Mouse (Mus musculus) cerebellum, adult 9-10 months (tissue): Measurements from ENCODE around the gene Gm10322.

Experiments
- DNase-seq: peaks from one replicate; pipeline ENCODE4 v3.0.0; 2022

Gm10322 gene

DNA sequence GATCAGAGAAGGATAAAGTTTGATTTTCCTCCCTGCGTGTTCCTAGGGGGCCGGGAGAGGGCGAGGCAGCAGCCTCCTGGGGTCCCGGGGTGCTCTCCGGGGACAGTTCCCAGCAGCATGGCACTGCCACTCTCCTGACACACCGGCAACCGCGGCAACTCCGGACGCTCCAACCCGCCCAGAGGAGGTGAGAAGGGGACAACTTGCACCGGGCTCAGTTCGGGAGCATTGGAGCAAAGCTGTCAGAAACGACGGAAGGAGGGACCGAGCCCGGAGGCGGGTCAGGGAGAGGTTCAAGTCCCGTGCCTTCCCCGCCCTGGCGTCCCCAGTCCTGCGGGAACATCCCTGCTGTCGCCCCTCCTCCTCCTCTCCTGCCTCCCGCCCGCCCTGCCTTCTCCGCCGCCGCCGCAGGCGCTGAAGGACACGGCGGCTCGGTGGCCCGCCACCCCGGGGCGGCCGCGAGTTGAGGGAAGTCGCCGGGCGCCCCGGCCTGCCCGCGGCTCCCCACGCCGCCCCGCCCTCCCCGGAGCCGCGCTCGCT lies at the start of gene Gm10322:
Gene Gm10322 (plus strand): TSS at position 83 of the 540 bp plus-strand sequence.
- peak; percentile 67 for DNase-seq

DNA sequence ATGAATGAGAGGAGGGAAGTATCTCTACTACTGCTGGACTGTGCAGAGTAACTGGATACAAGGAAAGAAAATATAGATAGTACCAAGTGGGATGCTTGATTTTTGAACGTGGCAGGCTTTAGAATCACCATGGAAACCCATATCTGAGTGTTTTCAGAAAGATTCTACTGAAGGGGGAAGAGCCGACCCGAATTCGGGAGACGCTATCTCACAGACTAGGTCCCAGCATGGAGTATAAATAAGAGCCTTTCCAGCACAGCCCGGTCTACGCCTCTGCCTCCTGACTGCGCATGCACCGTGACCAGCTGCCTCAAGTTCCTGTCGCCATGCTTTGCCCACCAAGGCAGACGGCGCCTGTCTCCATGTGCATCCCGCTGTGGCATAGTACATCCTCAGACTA lies 48.9 kb upstream of the Gm10322 start:
- DNase-seq: no peak

DNA sequence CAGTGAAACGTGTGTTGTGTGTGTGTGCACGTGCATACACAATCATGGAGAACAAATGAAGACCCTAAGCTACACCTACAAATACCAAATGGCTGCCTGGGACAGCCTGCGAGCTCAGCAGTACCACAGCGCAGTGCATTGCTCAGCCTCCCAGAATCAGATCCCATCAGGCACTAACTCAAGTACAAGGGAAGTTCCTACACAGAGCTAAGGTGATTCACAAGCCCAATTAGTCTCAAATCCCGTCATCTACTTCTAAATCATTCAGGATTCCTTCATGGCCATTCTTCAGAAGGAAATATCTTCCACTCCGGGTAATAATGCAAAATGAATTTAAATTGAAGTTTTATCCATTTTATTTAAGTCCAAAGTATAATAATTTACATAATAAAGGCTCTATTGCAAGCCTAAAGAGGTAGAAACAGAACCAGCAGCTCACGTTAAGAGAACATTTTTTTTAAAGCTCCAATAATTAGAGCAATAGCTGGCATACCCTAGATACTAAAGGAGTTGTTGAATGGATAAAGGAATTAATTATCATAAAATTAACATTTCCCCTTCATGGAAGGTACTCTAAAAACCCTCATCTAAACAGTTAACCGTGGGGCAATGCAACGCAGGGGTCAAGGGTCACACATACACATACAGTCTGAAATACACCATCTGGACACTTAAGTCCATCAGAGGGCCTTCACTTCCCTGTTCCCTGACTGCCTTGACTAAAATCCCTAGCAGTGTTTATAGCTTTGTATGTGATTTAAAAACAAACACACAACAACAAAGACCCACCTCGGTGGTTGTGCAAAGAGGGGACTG lies 47.0 kb upstream of the Gm10322 start:
- DNase-seq: no peak

DNA sequence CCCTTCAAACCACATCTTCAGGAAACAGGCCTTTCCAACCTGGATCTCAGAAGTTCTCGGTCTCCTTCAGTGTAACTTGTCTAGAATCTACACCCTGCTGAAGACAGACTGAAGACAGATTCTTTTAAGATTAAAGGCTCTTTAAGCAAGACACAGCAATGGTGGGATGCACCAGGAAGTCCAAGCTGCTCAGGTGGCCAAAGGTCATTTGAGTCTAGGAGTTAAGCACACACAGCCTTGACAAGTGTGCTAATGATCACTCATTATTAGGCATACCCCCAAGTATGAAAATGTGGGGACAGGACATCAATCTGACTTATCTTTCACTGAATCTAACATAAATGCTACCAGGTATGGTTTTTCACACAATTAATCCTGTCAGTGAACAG lies 46.4 kb upstream of the Gm10322 start:
- DNase-seq: no peak

DNA sequence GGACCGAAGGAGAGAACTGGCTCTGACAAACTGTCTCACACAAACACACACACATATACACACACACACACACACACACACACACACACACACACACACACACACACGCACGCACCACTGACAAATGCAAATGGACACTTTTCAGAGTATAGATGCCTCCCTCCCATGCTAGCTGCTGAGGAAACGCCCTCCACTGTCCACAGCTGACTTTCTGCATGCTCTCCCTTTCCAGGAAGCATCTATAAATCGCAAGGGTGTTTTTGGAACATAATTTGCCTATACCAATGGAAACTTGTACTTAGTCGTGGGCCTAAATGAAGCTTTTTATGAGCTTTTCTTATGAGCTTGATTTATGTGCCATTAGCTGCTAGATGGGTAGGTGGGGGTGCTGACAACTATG lies 45.5 kb upstream of the Gm10322 start:
- DNase-seq: no peak

DNA sequence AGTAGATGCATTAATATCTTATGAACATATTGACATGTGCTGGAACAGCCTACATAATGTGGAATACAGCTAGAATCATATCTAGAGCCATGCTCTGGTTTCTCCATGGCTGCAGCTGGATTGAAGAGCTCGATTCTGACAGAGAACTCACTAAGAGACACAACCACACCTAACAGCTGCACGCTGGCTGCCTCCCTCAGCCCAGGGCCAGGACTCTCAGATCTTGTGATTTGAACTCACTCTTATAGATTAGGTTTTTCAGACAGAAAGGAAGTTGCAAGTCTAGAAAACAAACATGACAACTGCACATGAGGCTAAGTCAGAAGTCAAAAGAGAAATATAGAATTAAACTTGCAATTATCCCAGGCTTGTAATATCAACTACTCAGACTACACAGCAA lies 45.1 kb upstream of the Gm10322 start:
- no peak for DNase-seq

DNA sequence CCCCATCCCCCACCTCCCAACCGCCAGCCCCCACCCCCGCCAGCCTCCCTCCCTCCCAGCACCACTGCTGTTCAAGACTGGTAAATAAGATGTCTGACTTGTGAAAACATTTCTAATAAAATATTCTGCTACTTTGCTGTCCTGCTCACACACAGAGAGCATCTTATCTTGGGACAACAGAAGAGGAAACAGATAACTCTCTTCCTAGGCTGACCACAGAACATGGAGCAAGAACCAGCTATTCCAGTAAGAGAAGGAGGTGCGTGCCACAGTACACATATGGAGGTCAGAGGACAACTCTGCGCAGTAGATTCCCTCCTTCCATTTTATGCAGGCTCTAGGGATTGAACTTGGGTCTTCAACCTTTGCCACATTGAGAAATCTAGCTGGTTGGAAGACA lies 44.6 kb upstream of the Gm10322 start:
- no peak for DNase-seq

DNA sequence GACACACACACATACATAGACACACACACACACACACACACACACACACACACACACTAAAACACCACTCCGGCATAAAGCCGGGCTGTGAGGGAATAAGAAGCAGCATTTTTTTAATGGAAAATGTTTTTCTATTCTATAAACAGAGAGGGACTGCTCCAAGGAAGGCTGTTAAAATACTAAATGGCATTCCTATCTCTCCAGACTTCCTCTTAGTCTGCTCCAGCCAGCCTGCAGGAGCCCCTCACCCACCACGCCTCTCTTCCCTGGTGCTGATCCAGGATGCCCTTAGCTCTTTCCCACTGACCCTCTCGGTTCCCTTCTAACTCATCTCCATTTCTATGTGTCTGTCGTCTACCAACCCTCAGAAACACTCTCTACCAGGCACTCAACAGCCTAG lies 43.9 kb upstream of the Gm10322 start:
- no peak for DNase-seq

DNA sequence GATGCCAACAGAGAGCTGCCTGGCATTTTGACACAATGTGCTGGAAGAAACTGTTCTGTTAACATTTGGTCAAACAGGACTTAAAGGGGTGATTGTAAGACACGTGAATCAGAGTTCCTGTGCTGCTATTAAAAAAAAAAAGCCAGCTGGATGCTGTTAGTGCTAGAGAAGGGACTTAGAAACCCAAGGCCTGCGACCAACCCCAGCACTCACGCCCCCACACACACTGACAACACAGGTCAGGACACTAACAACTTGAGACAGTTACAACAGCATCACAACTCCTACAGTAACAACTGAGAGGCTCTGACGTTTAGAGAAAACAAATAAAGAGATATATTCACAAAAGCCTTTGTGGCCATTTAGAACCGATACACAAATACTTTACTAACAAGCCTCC lies 39.6 kb upstream of the Gm10322 start:
- DNase-seq: no peak

DNA sequence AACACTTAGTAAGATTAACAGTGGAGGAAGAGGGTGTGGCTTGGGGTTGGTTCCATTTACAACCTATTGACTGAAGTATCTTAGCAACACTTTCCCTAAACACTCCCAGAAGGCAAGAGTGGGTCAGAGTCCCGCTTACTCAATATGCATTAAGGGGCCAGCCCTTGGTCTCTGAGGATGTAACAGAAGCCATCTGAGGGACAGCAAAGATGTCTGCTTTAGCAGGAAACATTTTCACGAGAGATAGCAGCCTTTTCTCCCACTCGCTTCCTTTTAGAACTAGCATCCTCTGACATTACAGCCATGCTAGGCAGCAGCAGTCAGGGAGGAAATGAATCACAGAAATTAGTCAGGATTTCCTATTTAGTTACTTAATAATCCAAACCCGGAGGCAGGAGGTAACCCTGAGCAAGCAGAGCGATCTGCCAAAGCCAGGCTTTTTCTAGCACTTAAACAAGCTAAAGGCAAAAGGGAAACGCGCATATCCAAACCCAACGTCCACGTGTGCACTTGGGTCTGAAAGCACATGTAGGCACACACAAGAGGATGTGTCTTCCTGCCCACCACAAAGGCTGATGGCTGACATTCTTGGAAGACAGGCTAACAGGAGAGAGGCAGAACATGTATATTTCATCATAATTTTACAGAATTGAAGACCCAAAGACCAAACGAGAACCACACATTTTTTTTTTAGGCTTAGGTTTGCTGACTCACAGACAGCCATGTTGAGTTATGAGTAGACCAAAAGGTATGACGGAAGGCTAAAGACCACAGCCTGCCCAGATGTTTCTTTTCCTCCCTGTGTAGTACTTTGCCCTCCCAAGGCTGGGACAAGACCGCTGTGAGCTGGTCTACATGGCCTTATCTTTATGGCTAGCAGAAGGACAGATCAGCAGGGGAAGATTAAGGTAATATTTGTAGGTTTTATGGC lies 37.7 kb upstream of the Gm10322 start:
- no peak for DNase-seq

DNA sequence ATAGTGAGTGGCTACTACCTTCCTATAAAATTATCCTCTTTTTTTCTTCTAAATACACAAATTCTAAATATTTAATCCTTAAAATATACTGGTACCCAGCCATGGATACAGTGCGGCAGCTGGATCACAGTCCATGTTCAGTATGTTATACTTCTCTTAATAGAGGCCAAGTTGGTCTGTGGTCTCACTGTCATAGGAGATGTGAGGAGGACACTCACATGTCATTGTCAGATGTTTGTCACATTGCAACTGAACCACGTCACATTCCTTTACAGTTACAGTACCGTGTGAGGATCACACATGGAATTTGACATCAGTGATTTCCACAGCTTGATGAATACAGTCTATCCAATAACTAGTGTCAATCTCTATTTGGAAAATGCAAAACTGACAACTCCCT lies 36.2 kb upstream of the Gm10322 start:
- no peak for DNase-seq

DNA sequence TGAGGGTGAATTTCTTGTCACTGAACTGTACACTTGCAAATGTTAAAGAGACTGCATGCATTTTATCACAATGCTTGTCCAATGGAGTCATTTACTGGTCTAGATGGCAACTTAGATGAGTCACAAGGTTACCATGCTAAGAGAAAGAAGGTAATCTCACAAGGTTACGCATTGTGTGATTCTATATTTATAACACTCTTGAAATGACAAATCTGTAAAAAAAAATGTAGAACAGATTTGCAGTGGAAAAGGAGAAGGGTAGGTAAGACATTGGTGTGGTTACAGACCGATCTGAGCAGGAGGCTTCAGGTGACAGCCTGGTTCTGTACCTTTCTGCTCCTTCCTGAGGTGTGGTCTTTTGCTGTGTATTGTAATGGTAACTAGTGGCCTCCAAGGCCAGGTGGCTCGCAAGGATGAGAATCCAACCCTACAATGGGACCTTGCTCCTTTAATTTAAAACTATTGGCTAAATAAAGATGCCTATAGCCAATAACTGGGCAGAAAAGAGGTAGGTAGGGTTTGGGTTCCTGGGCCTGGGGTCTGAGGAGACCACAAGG lies 35.2 kb upstream of the Gm10322 start:
- no peak for DNase-seq

DNA sequence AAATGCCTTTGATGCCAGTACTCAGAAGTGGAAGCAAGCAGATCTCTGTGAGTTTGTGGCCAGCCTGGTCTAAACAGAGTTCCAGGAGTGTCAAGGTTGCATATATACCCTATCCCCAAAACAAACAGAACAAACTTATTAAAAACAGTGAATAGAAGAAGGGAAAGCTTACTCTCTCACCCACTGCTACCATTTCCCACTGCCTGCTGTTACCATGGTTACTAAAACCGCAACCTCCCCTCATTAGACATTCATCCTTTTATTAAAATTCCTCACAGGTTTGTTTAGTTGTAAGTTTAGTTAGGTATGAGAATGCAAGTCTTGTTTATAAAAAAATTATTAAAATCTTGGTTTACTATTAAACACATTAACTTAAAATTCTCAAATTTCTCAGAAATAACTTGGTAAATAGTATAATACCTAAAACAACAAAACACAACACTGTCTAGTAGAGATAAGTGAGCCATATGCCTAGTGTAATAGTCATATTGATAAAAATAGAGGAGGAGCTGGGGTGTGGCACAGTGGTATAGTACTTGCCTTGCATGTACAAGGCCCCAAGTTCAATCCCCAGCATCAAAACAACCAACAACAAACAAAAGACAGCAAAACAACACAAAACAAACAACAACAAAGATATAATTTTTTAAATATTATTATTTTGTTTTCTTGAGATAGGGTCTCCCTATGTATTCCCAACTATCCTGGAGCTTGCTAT lies 33.9 kb upstream of the Gm10322 start:
- no peak for DNase-seq

DNA sequence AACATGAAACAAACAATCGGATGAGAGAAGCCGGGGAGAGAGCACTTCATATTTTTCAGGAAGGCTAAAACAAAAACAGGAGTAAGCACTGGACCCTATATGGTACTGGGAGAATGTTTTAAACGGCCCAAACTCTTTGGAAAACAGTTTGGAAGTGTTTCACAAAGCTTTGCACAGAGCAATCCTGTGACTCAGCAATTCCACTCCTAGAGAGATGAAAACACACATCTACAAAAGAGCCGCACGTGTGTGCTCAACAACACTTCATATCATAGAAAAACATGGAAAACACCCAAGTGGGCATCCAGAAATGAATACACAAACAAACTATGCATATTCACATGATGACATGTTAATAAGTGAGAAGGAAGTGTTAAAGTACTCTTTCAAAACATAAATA lies 30.2 kb upstream of the Gm10322 start:
- no peak for DNase-seq

DNA sequence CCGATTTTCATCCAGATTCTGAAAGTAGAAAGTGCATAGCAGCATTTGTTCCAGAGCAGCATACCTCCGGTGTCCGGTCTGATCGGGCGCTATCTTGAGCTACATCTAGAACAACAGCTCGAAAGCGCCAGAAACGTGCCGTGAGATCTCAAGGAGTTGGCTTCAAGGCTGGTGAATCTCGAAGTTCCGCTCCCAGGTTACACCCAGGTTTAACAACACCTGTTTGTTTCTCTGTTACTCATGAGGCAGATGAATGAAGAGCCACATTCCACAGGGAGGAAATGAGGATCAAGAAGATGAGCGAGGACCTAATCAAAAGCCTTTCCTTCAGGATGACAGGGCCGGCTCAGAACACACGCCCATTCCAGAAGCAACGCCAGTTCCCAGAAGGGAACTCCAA lies 29.0 kb upstream of the Gm10322 start:
- DNase-seq: no peak

DNA sequence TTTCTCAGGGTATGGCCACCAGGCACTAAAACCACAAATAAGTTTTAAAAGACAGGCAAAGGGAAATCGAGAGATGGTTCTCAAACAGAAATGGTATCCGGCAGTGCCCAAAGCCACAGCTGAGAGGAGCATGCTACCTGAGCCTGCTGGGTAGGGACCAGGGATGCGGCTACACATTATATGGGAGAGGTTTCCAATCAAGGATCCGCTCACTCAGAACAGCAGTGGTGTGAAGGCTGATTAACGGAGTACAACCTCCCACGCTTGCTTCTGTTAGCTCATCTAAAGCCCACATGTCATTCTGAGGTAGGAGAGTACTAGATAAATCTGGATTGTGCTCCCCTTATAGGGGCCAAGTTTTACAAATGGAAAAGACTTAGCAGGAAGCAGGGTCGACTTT lies 27.7 kb upstream of the Gm10322 start:
- DNase-seq: no peak

DNA sequence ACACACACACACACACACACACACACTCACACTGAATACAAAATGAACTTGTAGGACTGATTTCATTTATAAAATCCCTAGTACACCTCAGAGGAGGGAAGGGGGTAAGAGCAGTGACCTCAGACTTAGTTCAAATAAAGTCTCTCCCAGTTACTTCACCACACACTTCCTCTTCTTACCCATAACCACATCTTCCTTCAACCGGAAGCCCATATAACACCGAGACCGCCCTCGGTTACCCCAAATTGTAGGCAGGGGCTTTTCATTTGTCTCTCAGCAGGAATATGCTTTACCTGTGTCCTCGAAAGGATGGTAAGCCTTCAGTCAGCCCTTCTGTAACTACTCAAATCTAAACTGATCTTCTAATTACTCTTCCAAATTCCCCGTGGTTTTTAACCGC lies 26.4 kb upstream of the Gm10322 start:
- DNase-seq: no peak

DNA sequence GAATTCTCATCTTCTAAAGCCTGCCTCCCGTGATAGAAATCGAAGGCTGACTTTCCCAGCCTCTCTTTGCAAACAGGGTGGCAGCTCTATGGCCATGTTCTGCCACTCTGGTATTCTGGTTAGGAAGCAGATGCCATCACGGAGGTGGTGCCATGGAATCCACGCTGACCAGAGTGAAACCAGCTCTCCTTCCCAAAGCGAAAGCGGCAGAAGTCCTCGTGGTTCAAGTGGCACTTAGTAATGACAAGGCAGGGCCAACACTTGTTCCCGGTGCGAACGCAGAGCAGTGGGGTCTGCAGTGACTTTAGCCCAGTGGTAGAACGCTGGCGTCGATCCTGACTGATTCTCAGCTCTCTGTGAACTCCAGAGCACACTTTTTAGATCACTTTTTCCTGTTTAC lies 26.0 kb upstream of the Gm10322 start:
- DNase-seq: no peak

DNA sequence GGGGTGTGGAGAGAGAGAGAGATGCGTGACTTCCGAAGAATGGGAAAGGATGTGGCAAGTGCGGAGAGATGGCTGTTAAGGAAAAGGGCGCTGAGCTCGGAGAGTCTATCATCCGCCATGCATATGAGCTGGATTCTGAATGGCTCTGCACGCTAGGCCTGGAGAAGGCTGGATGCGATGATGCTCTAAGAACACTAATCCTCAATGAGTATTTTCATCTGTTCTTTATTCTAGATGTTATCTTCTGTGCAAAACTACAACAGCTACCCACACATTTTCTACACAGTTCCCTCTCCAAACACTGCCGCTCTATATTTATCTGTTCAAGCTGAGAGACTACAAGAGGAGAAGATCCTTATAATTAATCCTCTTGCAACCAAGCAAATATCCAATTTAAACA lies 25.3 kb upstream of the Gm10322 start:
- DNase-seq: no peak

DNA sequence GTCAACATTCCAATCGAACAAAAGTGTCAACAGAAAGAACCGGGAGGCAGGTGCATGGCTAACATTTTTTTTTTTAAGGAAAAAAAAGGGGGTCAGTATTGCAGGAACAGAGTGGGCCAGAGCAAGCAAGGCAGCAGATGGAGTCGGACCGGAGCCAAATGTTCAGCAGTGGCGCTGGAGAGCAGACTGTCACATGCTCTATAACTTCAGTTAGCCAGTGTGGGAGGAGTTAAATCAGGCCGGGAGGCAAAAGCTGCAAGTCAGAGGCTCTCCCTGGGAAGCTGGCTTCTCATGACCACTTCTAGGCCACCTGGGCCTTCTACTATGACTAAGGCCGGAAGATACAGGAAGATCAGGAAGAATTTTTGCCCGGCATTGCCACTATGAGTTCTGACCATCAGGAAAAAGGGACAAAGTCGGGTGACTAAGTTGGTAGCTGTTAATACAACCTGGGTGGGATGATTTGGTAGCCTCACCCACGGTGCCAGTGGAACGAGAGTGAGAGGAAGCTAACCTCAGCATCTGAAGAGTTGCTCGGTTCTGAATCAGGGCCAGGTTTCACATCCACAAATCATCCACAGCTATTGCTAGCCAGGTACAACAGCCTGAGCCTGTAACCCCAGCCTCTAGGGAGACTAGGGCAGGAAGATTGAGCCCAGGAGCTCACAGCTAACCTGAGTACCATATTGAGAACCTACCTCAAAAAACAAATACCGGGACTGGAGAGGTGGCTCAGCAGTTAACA lies 21.9 kb upstream of the Gm10322 start:
- peak; percentile 96 for DNase-seq

DNA sequence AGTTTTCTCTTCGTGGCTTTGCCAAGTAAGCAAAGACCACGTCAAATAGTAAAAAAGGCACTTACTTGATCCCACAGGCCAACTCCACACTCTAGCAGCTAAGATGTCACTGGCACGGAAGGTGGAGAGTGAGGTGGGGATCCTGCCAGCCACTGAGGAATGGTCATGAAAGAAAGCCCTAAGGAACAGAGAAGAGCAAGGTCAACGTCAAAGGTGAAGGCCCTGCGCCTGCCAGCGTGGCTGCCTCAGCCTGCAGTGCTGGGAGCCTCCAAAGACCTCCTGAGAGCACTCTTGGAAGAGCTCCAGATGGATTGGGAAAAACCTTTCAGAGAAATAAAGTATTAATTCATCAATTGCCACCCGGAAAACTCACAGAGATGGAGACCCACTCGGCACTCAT lies 15.3 kb upstream of the Gm10322 start:
- DNase-seq: no peak

DNA sequence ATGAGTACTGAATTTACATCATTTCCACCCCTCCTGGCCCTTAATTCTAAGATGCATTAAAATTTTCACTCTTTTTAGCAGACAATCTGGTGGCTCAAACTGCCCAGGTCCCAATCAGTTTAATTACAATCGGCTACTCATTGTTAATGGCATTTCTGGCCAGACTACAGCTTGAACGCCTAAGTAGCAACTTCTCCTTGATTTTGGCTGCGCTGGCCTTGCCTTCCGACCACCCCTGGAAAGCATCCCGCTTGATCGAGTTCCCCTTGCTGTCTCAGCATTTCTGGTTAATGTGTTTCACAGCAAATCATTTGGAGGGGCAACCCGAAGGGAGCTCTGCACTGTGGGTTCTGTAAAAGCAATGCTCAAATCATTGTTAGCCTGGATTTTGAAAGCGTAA lies 13.8 kb upstream of the Gm10322 start:
- no peak for DNase-seq
